Mouse (Mus musculus) thymus, adult 2 months (tissue): ENCODE measurements around the gene Dst. TPM values are rescaled to one million over a fixed set of nuclear protein-coding genes. Genes with fewer than 3 reads are reported as not detected.

Experiments used
- DNase-seq: peaks from one replicate; pipeline ENCODE4 v3.0.0; 2021
- H3K27ac ChIP-seq: fragments of 200-500 bp; 2 replicates; pipeline ENCODE4 v1.5.1; 2012; ENCODE audit warnings: low read length, control low read depth; ENCODE audit not compliant: control insufficient read depth, insufficient read depth
- H3K27me3 ChIP-seq: fragments of 200-500 bp; 2 replicates; pipeline ENCODE4 v1.6.1; 2012; ENCODE audit warnings: mild to moderate bottlenecking, low read length, moderate library complexity, mixed read lengths; ENCODE audit not compliant: control insufficient read depth, insufficient read depth
- H3K36me3 ChIP-seq: fragments of 200-500 bp; 2 replicates; pipeline ENCODE4 v1.6.1; 2012; ENCODE audit warnings: mild to moderate bottlenecking, low read length, moderate library complexity; ENCODE audit not compliant: control insufficient read depth, insufficient read depth
- H3K4me1 ChIP-seq: fragments of 200-500 bp; replicated peaks from 2 replicates; pipeline ENCODE4 v1.6.1; 2012; ENCODE audit warnings: low read length; ENCODE audit not compliant: control insufficient read depth, insufficient read depth
- H3K4me3 ChIP-seq: fragments of 200-500 bp; 2 replicates; pipeline ENCODE4 v1.5.1; 2012; ENCODE audit warnings: mild to moderate bottlenecking, low read length, control low read depth, moderate library complexity; ENCODE audit not compliant: control insufficient read depth, insufficient read depth
- CTCF ChIP-seq: fragments of 200-500 bp; IDR thresholded peaks from 2 replicates; pipeline ENCODE4 v1.5.1; 2012; ENCODE audit warnings: mild to moderate bottlenecking, control low read depth, low read length, moderate library complexity, borderline replicate concordance; ENCODE audit not compliant: control insufficient read depth, poor library complexity, insufficient read depth; ENCODE audit errors: extremely low read depth
- POLR2A ChIP-seq: fragments of 200-500 bp; IDR thresholded peaks from 2 replicates; pipeline ENCODE4 v1.6.1; 2012; ENCODE audit warnings: mild to moderate bottlenecking, low read length, control low read depth, moderate library complexity; ENCODE audit not compliant: control insufficient read depth, poor library complexity, insufficient read depth; ENCODE audit errors: extremely low read depth
- WGBS: fragments of 180-500 bp; shearing (Covaris S2); methylation state at CpG from one replicate; pipeline ENCODE4 v1.1.7; 2018; 5-methylcytosine and 5-hydroxymethylcytosine counted together
- polyA plus RNA-seq: library from polyadenylated mRNA; depleted of rRNA; stranded (reverse); fragments of >200 nt; gene quantifications from 2 replicates; pipeline ENCODE4 v1.2.3, GENCODE M21; 2012

The Dst gene
- polyA plus RNA-seq, 1 experiment, result 24.2 TPM

DNA sequence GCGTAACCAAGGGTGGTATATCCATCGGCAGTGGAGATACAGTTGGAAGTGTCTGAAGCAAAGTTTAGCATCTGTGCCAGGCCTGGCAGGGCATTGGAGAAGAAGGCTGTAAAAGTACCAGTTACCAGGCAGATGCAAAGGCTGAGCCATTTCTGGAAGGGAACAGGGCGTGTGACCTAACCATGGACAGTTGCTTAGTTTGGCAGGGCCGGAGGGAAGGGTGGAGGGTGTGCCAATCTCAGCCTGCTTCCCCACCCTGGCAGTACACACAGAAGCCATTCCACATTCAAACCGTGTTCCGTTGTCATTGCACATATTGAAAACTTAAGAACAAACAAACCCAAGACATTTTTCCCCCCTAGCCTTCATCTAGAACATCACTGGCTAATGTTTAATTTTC lies 212.0 kb downstream of the Dst start:
- DNase-seq, result no peak
- Histone ChIP-seq H3K27me3 (no peaks in the 10 kb centered on the region), H3K4me1 (no peaks in the 10 kb centered on the region), H3K36me3 (no peaks in the 10 kb centered on the region), H3K4me3 (no peak overlapping the region), H3K27ac (no peak overlapping the region)
- 94% methylated on average over 6 of the region's 6 CpGs for WGBS
- TF ChIP-seq CTCF (no peak), POLR2A (no peak)

DNA sequence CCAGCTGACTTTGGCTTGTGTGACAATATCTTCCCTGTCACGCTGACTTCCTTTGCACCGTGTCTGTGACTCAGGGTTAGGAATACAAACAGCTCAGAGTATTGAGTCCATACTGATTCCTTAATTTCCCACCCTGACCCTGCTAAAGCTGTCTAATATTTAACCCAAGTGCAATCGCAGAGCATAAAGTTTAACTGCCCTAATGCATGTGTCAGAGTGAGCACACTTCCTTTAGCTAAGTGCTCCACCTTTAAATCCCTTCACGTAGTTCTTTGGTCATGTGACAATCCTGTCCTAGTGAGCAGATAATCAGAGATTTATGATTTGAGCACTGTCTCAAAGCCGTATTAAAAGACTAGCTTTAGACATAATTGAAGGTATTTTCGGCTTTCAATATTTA lies 212.6 kb downstream of the Dst start:
- Histone ChIP-seq H3K27ac (no peak overlapping the region), H3K36me3 (no peaks in the 10 kb centered on the region), H3K4me3 (no peak overlapping the region), H3K27me3 (no peaks in the 10 kb centered on the region), H3K4me1 (no peaks in the 10 kb centered on the region)
- 77% methylated on average over 6 of the region's 6 CpGs for WGBS
- no peak for DNase-seq
- TF ChIP-seq POLR2A (no peak), CTCF (no peak)

DNA sequence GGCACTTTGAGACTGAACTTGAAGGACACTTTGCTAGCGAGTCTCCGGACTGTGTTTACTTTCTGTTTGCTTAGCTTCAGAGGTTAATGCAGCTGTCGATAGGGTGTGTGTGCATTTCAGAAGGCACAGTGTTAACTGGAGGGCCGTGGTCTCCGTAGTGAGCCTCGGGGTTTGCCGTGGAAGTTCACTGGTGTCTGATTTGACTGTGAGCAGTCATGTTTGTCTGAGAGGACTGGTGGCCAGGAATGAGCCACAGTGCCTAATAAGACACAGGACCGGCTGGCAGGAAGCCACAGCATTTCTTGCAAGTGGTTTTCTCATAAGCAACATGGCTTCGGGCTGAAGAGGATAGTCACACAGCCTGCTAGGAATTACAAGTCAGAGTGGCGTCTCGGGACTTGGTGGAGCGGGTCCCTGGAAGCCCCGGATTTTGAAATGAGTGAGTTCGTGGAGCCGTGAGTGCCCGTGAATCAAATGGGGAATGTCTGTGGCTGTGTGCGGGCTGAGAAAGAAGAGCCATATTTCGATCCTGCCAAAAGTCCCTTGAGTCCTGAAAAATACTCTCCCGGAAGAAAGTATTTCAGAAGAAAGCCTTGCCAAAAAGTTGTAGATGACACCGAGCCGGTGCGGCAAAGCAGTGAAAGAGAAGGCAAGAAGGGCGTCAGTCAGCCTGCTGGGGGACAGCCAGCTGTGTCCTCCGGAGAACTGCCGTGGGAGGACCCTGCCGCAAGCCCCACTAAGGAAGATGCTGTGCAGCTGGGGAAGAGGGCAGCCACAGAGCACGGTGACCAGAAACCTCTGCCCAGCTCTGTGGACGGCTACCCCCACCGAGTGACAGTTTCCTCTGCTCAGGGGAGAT lies 213.4 kb downstream of the Dst start:
- Histone ChIP-seq H3K36me3 (no peaks in the 10 kb centered on the region), H3K27me3 (no peaks in the 10 kb centered on the region), H3K4me1 (no peaks in the 10 kb centered on the region), H3K27ac (no peak overlapping the region; the same call in 1 of the 2 replicates), H3K4me3 (no peak overlapping the region)
- no peak for TF ChIP-seq POLR2A
- no peak for TF ChIP-seq CTCF
- peak; percentile 17 for DNase-seq
- WGBS, result 82% methylated on average over 29 of the region's 29 CpGs

DNA sequence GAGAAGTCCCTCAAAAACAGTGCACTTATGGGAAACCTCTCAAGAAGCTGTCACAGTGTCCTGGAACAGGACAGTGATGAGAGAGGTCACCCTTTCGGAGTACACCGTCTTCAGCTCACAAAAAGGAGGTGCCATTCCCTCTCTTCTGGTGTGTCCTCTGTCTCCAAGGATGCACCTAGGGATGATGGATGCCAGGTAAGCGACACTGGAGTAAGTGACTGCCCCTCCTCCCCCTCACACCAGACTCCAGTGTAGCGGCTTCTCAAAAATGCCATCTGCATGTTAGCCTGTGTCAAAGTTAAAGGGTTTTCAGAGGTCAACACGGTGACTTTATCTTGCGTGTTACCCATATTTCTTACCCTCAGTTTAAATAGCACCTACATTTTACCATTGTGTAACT lies 214.2 kb downstream of the Dst start:
- no peak for TF ChIP-seq POLR2A
- no peak for TF ChIP-seq CTCF
- Histone ChIP-seq H3K27ac (peak overlapping the region; percentile 8; the same call in 1 of the 2 replicates), H3K36me3 (no peaks in the 10 kb centered on the region), H3K4me1 (no peaks in the 10 kb centered on the region), H3K4me3 (no peak overlapping the region), H3K27me3 (no peaks in the 10 kb centered on the region)
- 93% methylated on average over 6 of the region's 6 CpGs for WGBS
- DNase-seq, result no peak

DNA sequence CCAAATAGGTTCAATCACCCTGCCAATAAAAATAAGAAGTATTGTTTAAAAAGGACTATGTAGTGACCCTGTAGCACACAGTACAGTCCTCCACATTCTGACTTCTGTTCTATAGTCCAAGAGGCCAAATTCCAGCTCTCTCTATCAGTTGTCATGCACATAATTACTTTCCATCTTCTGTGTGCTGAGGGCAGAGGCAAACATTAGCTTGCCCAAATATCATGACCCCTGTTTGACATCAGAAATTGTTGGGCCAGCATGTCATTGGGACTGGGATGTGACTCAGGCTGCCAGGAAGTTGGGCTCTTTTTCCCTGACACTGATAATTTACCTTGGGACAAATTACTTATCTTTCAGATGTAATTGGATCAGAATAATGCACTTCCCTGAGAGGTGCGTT lies 214.9 kb downstream of the Dst start:
- 98% methylated on average over 1 of the region's 1 CpGs for WGBS
- TF ChIP-seq POLR2A, result no peak
- no peak for TF ChIP-seq CTCF
- no peaks in the 10 kb centered on the region for H3K27me3 ChIP-seq
- H3K36me3 ChIP-seq, result no peaks in the 10 kb centered on the region
- no peak overlapping the region for H3K27ac ChIP-seq
- no peak overlapping the region for H3K4me3 ChIP-seq
- no peaks in the 10 kb centered on the region for H3K4me1 ChIP-seq
- DNase-seq, result no peak

DNA sequence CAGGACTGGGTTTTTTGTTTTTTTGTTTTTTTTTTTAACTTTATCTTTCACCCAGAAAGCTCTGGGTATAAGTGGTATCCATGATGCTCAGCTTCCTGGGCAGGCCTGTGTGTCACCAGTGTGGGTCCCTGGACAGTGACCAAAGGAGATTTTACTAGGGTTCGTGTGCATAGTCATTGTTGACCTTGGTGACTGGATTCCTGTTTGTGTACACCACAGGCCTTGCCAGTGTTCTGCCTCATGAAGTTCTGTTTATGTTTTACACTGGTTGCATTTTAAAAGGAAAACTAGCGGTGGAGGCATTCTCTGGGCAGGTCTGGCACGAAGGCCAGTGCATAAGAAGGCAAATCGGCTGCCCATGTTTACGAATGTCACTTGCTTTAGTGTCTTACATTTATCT lies 215.3 kb downstream of the Dst start:
- no peak for DNase-seq
- Histone ChIP-seq H3K4me3 (no peak overlapping the region), H3K27ac (no peak overlapping the region), H3K27me3 (no peaks in the 10 kb centered on the region), H3K4me1 (no peaks in the 10 kb centered on the region), H3K36me3 (no peaks in the 10 kb centered on the region)
- no peak for TF ChIP-seq POLR2A
- 93% methylated on average over 5 of the region's 5 CpGs for WGBS
